Mouse (Mus musculus) MEL (cell line): ENCODE results near the gene Nod1. TPM values are rescaled to one million over a fixed set of nuclear protein-coding genes. Genes with fewer than 3 reads are reported as not detected.
A peak's percentile ranks its signal among the peaks of the same experiment; 100 is the strongest.

ENCODE experiments used
- DNase-seq: peaks from one replicate; pipeline ENCODE4 v3.0.0; 2011; ENCODE audit warnings: low read depth, low spot score
- H3K27ac ChIP-seq: 2 replicates; pipeline ENCODE4 v1.5.1; 2012; ENCODE audit warnings: low read depth, mild to moderate bottlenecking, control low read depth, low read length, moderate library complexity; ENCODE audit not compliant: control insufficient read depth
- H3K27me3 ChIP-seq, 2 experiments: fragments of 150-350 bp in 1 of 2; sonication (generic) in 1 of 2; 2 replicates each; pipeline ENCODE4 v1.6.1; 2012; ENCODE audit warnings: low read length in 2 of 2, mild to moderate bottlenecking in 2 of 2, improper control_type of control experiment in 1 of 2, moderate library complexity in 1 of 2; ENCODE audit not compliant: insufficient read depth in 2 of 2, control insufficient read depth in 1 of 2
- H3K36me3 ChIP-seq, 2 experiments: 2 replicates each; pipeline ENCODE4 v1.6.1; 2012 to 2014; ENCODE audit warnings: low read length in 2 of 2, improper control_type of control experiment in 1 of 2, inconsistent platforms in 1 of 2, mild to moderate bottlenecking in 1 of 2; ENCODE audit not compliant: insufficient read depth in 2 of 2, control insufficient read depth in 1 of 2
- H3K4me1 ChIP-seq, 2 experiments: fragments of 150-350 bp in 1 of 2; sonication (generic) in 1 of 2; 2 replicates each; pipeline ENCODE4 v1.6.1; 2012; ENCODE audit warnings: low read length in 2 of 2, improper control_type of control experiment in 1 of 2, mild to moderate bottlenecking in 1 of 2; ENCODE audit not compliant: insufficient read depth in 2 of 2, control insufficient read depth in 1 of 2
- H3K4me3 ChIP-seq, 2 experiments: fragments of 150-350 bp in 1 of 2; sonication (generic) in 1 of 2; 2 replicates each; pipeline ENCODE4 v1.5.1; 2012; ENCODE audit warnings: low read depth in 2 of 2, low read length in 2 of 2, mild to moderate bottlenecking in 2 of 2, moderate library complexity in 2 of 2, control low read depth in 1 of 2, improper control_type of control experiment in 1 of 2; ENCODE audit not compliant: control insufficient read depth in 1 of 2, insufficient read depth in 1 of 2
- H3K79me2 ChIP-seq: 2 replicates; pipeline ENCODE4 v1.6.1; 2012; ENCODE audit warnings: mild to moderate bottlenecking, low read length, moderate library complexity; ENCODE audit not compliant: control insufficient read depth, poor library complexity, insufficient read depth
- H3K9ac ChIP-seq: 2 replicates; pipeline ENCODE4 v1.6.1; 2012; ENCODE audit warnings: low read depth, mild to moderate bottlenecking, control low read depth, low read length, moderate library complexity; ENCODE audit not compliant: control insufficient read depth, poor library complexity, severe bottlenecking
- H3K9me3 ChIP-seq: fragments of 150-350 bp; sonication (generic); replicated peaks from 2 replicates; pipeline ENCODE4 v1.6.1; 2012; ENCODE audit warnings: mild to moderate bottlenecking, low read length, improper control_type of control experiment, moderate library complexity; ENCODE audit not compliant: insufficient read depth
- BHLHE40 ChIP-seq: IDR thresholded peaks from 2 replicates; pipeline ENCODE4 v1.6.1; 2012; ENCODE audit warnings: low read depth, mild to moderate bottlenecking, inconsistent platforms, low read length, improper control_type of control experiment, borderline replicate concordance
- CHD2 ChIP-seq: IDR thresholded peaks from 2 replicates; pipeline ENCODE4 v1.6.1; 2011; ENCODE audit warnings: low read length, improper control_type of control experiment
- CTCF ChIP-seq, 3 experiments: IDR thresholded peaks in 2 of 3; conservative IDR thresholded peaks in 1 of 3; 2 replicates each; pipeline ENCODE4 v1.5.1; 2011 to 2012; ENCODE audit warnings: low read length in 3 of 3, low read depth in 2 of 3, mild to moderate bottlenecking in 2 of 3, improper control_type of control experiment in 1 of 3, inconsistent platforms in 1 of 3, mixed read lengths in 1 of 3, moderate library complexity in 1 of 3; ENCODE audit not compliant: control insufficient read depth in 1 of 3, insufficient read depth in 1 of 3, poor library complexity in 1 of 3, severe bottlenecking in 1 of 3
- E2F4 ChIP-seq: IDR thresholded peaks from 2 replicates; pipeline ENCODE4 v1.6.1; 2011; ENCODE audit warnings: low read depth, low read length, improper control_type of control experiment, borderline replicate concordance
- ELF1 ChIP-seq: IDR thresholded peaks from 2 replicates; pipeline ENCODE4 v1.6.1; 2014; ENCODE audit warnings: low read depth, mild to moderate bottlenecking, inconsistent platforms, low read length, improper control_type of control experiment, moderate library complexity
- EP300 ChIP-seq, 2 experiments: IDR thresholded peaks; 2 replicates each; pipeline ENCODE4 v1.6.1; 2011; ENCODE audit warnings: improper control_type of control experiment in 2 of 2, low read length in 2 of 2, low read depth in 1 of 2, mild to moderate bottlenecking in 1 of 2
- GABPA ChIP-seq: IDR thresholded peaks from 2 replicates; pipeline ENCODE4 v1.6.1; 2012; ENCODE audit warnings: low read depth, mild to moderate bottlenecking, inconsistent platforms, low read length, improper control_type of control experiment, moderate library complexity
- HCFC1 ChIP-seq: IDR thresholded peaks from 2 replicates; pipeline ENCODE4 v1.6.1; 2012; ENCODE audit warnings: low read depth, mild to moderate bottlenecking, inconsistent platforms, low read length, improper control_type of control experiment, moderate library complexity
- JUND ChIP-seq: IDR thresholded peaks from 2 replicates; pipeline ENCODE4 v1.6.1; 2011; ENCODE audit warnings: low read depth, mild to moderate bottlenecking, improper control_type of control experiment, low read length
- MAFK ChIP-seq: IDR thresholded peaks from 2 replicates; pipeline ENCODE4 v1.6.1; 2011; ENCODE audit warnings: low read depth, mild to moderate bottlenecking, low read length, improper control_type of control experiment, borderline replicate concordance
- MAX ChIP-seq: IDR thresholded peaks from 2 replicates; pipeline ENCODE4 v1.6.1; 2011; ENCODE audit warnings: low read length, improper control_type of control experiment
- MAZ ChIP-seq: IDR thresholded peaks from 2 replicates; pipeline ENCODE4 v1.6.1; 2012; ENCODE audit warnings: low read depth, mild to moderate bottlenecking, inconsistent platforms, low read length, improper control_type of control experiment
- MXI1 ChIP-seq: IDR thresholded peaks from 2 replicates; pipeline ENCODE4 v1.6.1; 2011; ENCODE audit warnings: mild to moderate bottlenecking, low read depth, low read length, improper control_type of control experiment
- MYB ChIP-seq: IDR thresholded peaks from 2 replicates; pipeline ENCODE4 v1.6.1; 2011; ENCODE audit warnings: mild to moderate bottlenecking, low read depth, low read length, improper control_type of control experiment
- MYC ChIP-seq: IDR thresholded peaks from 2 replicates; pipeline ENCODE4 v1.6.1; 2011; ENCODE audit warnings: low read depth, mild to moderate bottlenecking, low read length, improper control_type of control experiment, moderate library complexity
- NELFE ChIP-seq: IDR thresholded peaks from 2 replicates; pipeline ENCODE4 v1.6.1; 2011; ENCODE audit warnings: low read depth, low read length, improper control_type of control experiment
- NRF1 ChIP-seq: IDR thresholded peaks from 2 replicates; pipeline ENCODE4 v1.6.1; 2014; ENCODE audit warnings: low read depth, mild to moderate bottlenecking, inconsistent platforms, low read length, improper control_type of control experiment, moderate library complexity; ENCODE audit not compliant: poor library complexity, insufficient read depth, severe bottlenecking
- POLR2A ChIP-seq, 2 experiments: IDR thresholded peaks; 2 replicates each; pipeline ENCODE4 v1.6.1; 2011 to 2012; ENCODE audit warnings: low read length in 2 of 2, mild to moderate bottlenecking in 2 of 2, control low read depth in 1 of 2, improper control_type of control experiment in 1 of 2, low read depth in 1 of 2, moderate library complexity in 1 of 2; ENCODE audit not compliant: control insufficient read depth in 1 of 2, insufficient read depth in 1 of 2, poor library complexity in 1 of 2
- RAD21 ChIP-seq: IDR thresholded peaks from 2 replicates; pipeline ENCODE4 v1.6.1; 2011; ENCODE audit warnings: mild to moderate bottlenecking, low read depth, low read length, improper control_type of control experiment
- RCOR1 ChIP-seq: IDR thresholded peaks from 2 replicates; pipeline ENCODE4 v1.6.1; 2012; ENCODE audit warnings: low read depth, mild to moderate bottlenecking, inconsistent platforms, low read length, improper control_type of control experiment
- SIN3A ChIP-seq: IDR thresholded peaks from 2 replicates; pipeline ENCODE4 v1.6.1; 2012; ENCODE audit warnings: low read length, improper control_type of control experiment, inconsistent platforms
- TAL1 ChIP-seq: IDR thresholded peaks from 2 replicates; pipeline ENCODE4 v1.6.1; 2012; ENCODE audit warnings: mild to moderate bottlenecking, inconsistent platforms, low read length, moderate library complexity, mixed read lengths
- TBP ChIP-seq: IDR thresholded peaks from 2 replicates; pipeline ENCODE4 v1.8.0; 2011; ENCODE audit warnings: low read depth, low read length, improper control_type of control experiment
- TCF12 ChIP-seq: IDR thresholded peaks from 2 replicates; pipeline ENCODE4 v1.6.1; 2014; ENCODE audit warnings: low read depth, mild to moderate bottlenecking, inconsistent platforms, low read length, improper control_type of control experiment, moderate library complexity
- USF1 ChIP-seq: IDR thresholded peaks from 2 replicates; pipeline ENCODE4 v1.6.1; 2014; ENCODE audit warnings: low read depth, mild to moderate bottlenecking, inconsistent platforms, low read length, improper control_type of control experiment, moderate library complexity
- USF2 ChIP-seq, 2 experiments: IDR thresholded peaks; 2 replicates each; pipeline ENCODE4 v1.6.1; 2011 to 2012; ENCODE audit warnings: improper control_type of control experiment in 2 of 2, low read length in 2 of 2, borderline replicate concordance in 1 of 2, inconsistent platforms in 1 of 2, low read depth in 1 of 2, mild to moderate bottlenecking in 1 of 2; ENCODE audit not compliant: insufficient read depth in 1 of 2
- ZC3H11A ChIP-seq: IDR thresholded peaks from 2 replicates; pipeline ENCODE4 v1.6.1; 2012; ENCODE audit warnings: low read depth, mild to moderate bottlenecking, inconsistent platforms, low read length, improper control_type of control experiment
- ZMIZ1 ChIP-seq: IDR thresholded peaks from 2 replicates; pipeline ENCODE4 v1.6.1; 2012; ENCODE audit warnings: low read depth, mild to moderate bottlenecking, inconsistent platforms, low read length, improper control_type of control experiment, moderate library complexity
- ZNF384 ChIP-seq: IDR thresholded peaks from 2 replicates; pipeline ENCODE4 v1.6.1; 2012; ENCODE audit warnings: low read depth, mild to moderate bottlenecking, inconsistent platforms, low read length, improper control_type of control experiment
- polyA plus RNA-seq, 2 experiments: library from polyadenylated mRNA; stranded (reverse) in 1 of 2; unstranded in 1 of 2; fragments of >175 nt in 1 of 2; fragments of >200 nt in 1 of 2; gene quantifications; 2 replicates each; pipeline versions ENCODE4 v1.2.1 to v1.2.4; 2012; ENCODE audit warnings: low replicate concordance in 2 of 2, low read depth in 1 of 2; ENCODE audit not compliant: insufficient read length in 2 of 2, insufficient read depth in 1 of 2, missing spikeins in 1 of 2
- total RNA-seq: library from RNA; depleted of rRNA; stranded (reverse); fragments of 300-350 nt; gene quantifications from 2 replicates; pipeline ENCODE4 v1.2.3, GENCODE M21; 2012

The Nod1 gene
- total and polyA plus RNA-seq, 3 experiments = 0.12 to 0.21 TPM; not detected in 1

DNA sequence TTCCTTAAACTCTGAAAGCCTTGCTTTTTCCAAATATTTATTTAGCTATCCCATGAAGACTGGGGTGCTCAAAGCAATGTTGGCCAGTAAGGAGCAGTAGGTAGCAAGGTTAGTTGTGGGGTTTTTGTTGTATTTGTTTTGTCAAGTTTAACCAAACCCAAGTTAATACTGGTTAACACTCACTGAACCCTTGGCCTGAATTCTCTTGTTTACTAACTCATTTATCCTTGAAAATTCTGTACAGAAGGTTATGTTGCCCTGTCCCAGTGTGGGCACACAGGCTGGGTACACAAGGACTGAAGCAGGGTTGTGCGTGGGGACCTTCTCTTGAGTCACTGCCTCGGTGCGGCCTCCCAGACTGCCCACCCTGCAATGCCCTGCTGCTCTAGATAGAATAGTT lies 23.9 kb upstream of the Nod1 start:
- H3K79me2 ChIP-seq = peaks cover 2% of the 10 kb centered on the region
- H3K27ac ChIP-seq = no peak overlapping the region

DNA sequence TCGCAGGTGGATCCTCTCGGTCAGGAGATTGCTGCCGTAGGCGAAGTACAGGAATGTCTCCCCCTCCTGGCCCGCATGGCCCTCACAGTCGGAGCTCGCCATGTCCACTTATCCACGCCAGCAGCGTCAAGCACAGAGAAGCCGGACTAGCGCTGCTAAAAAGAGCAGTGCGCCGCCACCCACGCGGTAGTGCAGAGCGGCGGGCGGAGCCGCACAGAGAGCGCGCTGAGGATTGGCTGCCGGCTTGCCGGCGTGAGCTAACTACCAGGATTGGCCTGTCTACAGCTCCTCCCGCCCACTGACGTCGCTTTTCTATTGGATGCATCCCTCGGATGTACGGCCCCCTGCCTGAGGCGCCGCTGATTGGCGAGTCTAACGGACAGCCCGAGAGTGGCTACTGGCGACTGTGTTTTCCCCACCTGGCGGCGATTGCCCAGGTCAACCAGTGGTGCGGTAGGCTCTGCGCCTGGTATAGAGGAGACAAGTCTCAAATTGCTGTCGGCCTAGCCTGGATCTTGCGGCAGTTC lies 20.4 kb upstream of the Nod1 start, which contains the start of gene Ggct:
Gene Ggct, minus strand, starts transcription at position 217 of the 527 bp plus-strand sequence.
- Histone ChIP-seq H3K27ac (peak within 1 kb of the TSS; percentile 53), H3K4me1 (peaks cover 0 to 16% of the 10 kb centered on the region in 2 experiments; a peak in 3 of 4 replicates)
- peak; percentile 85 for TF ChIP-seq NELFE
- TF ChIP-seq TAL1 = no peak
- no peak for TF ChIP-seq USF2 (IDR thresholded peaks at IDR 0.05; ENCODE audit: borderline replicate concordance in 1 of 2, insufficient read depth in 1 of 2, low read depth in 1 of 2, low read length in 2 of 2)
- no peak for TF ChIP-seq MAFK
- peak; percentile 36; the same call in 1 of the 2 replicates for TF ChIP-seq TCF12
- no peak for TF ChIP-seq RCOR1
- no peak for TF ChIP-seq BHLHE40
- TF ChIP-seq USF1 = no peak
- TF ChIP-seq MXI1 = peak; percentile 92
- peak; percentile 26 to 86; a peak in 3 of 4 replicates for TF ChIP-seq POLR2A (IDR thresholded peaks at IDR 0.05; ENCODE audit: control insufficient read depth in 1 of 2, insufficient read depth in 1 of 2, low read depth in 1 of 2, low read length in 2 of 2, poor library complexity in 1 of 2)
- TF ChIP-seq TBP = peak; percentile 84
- TF ChIP-seq ZC3H11A = no peak
- TF ChIP-seq MYB = no peak
- TF ChIP-seq E2F4 = 0 out of 2 replicates have a peak, but pooled peaks have one; percentile 49
- no peak for TF ChIP-seq CHD2
- TF ChIP-seq HCFC1 = peak; percentile 36; the same call in 1 of the 2 replicates
- TF ChIP-seq JUND = no peak
- TF ChIP-seq SIN3A = peak; percentile 72
- peak; percentile 24; the same call in 1 of the 2 replicates for TF ChIP-seq NRF1
- no peak for TF ChIP-seq ZNF384
- TF ChIP-seq GABPA = no peak
- TF ChIP-seq ELF1 = no peak
- TF ChIP-seq MYC = peak; percentile 72
- peak in 2 of 3 experiments; percentile 23 to 25; a peak in 3 of 6 replicates for TF ChIP-seq CTCF (IDR thresholded peaks at IDR 0.05 in 2 of 3, conservative IDR thresholded peaks at IDR 0.05 in 1 of 3; ENCODE audit: control insufficient read depth in 1 of 3, insufficient read depth in 1 of 3, low read depth in 2 of 3, low read length in 3 of 3, poor library complexity in 1 of 3, severe bottlenecking in 1 of 3)
- no peak for TF ChIP-seq RAD21
- TF ChIP-seq MAZ = 0 out of 2 replicates have a peak, but pooled peaks have one; percentile 38
- peak; percentile 62; the same call in 1 of the 2 replicates for TF ChIP-seq ZMIZ1

More for the DNA sequence above, 23.9 kb upstream of the Nod1 start:
- Histone ChIP-seq H3K4me1 (peaks cover 0 to 10% of the 10 kb centered on the region in 2 experiments; a peak in 3 of 4 replicates), H3K27me3 (peaks cover 0 to 3% of the 10 kb centered on the region in 2 experiments; a peak in 2 of 4 replicates), H3K9ac (no peak overlapping the region), H3K36me3 (peaks cover 0 to 9% of the 10 kb centered on the region in 2 experiments; a peak in 2 of 4 replicates), H3K4me3 (no peak overlapping the region), H3K9me3 (no peaks in the 10 kb centered on the region)
- TF ChIP-seq POLR2A (IDR thresholded peaks at IDR 0.05; ENCODE audit: control insufficient read depth in 1 of 2, insufficient read depth in 1 of 2, low read depth in 1 of 2, low read length in 2 of 2, poor library complexity in 1 of 2) (no peak), TBP (no peak), GABPA (no peak), NRF1 (no peak), EP300 (IDR thresholded peaks at IDR 0.05; ENCODE audit: low read depth in 1 of 2, low read length in 2 of 2) (no peak), MYB (no peak), ELF1 (no peak), JUND (no peak), MAX (no peak), NELFE (no peak)
- DNase-seq = no peak

More for the DNA sequence above, 20.4 kb upstream of the Nod1 start, which contains the start of gene Ggct:
- H3K9ac ChIP-seq = peak within 1 kb of the TSS; percentile 68
- peak within 1 kb of the TSS; percentile 62 to 81 for H3K4me3 ChIP-seq
- no peaks in the 10 kb centered on the region; a peak in 1 of 4 replicates for H3K27me3 ChIP-seq
- H3K9me3 ChIP-seq = no peaks in the 10 kb centered on the region
- H3K79me2 ChIP-seq = peaks cover 2% of the 10 kb centered on the region
- peak; percentile 96 for DNase-seq
- H3K36me3 ChIP-seq = peaks cover 0 to 16% of the 10 kb centered on the region in 2 experiments; a peak in 2 of 4 replicates
